Mouse (Mus musculus) liver, postnatal 0 days (tissue): ENCODE measurements around the gene Sdccag8. TPM values are rescaled to one million over a fixed set of nuclear protein-coding genes. Genes with fewer than 3 reads are reported as not detected.

Experiments
- ATAC-seq: fragments of 200-750 bp; cut with Nextera tagmentation; 2 replicates; pipeline ENCODE4 v1.8.0; 2017; ENCODE audit warnings: mild to moderate bottlenecking, moderate library complexity
- DNase-seq: peaks from one replicate; pipeline ENCODE4 v3.0.0-alpha.2; 2016
- H3K27ac ChIP-seq: fragments of 300-500 bp; sonication (generic); 2 replicates; pipeline ENCODE4 v1.5.1; 2014; ENCODE audit warnings: antibody characterized with exemption, moderate library complexity, mild to moderate bottlenecking, low read depth
- H3K27me3 ChIP-seq: fragments of 300-500 bp; sonication (generic); 2 replicates; pipeline ENCODE4 v1.6.1; 2014; ENCODE audit warnings: low read length, control low read depth, mixed read lengths; ENCODE audit not compliant: insufficient read depth
- H3K36me3 ChIP-seq: fragments of 300-500 bp; sonication (generic); replicated peaks from 2 replicates; pipeline ENCODE4 v1.6.1; 2014; ENCODE audit warnings: mild to moderate bottlenecking, control low read depth, low read length, moderate library complexity, mixed read lengths; ENCODE audit not compliant: insufficient read depth
- H3K4me1 ChIP-seq: fragments of 300-500 bp; sonication (generic); 2 replicates; pipeline ENCODE4 v1.6.1; 2014; ENCODE audit warnings: antibody characterized with exemption, mild to moderate bottlenecking, control low read depth; ENCODE audit not compliant: insufficient read depth
- H3K4me2 ChIP-seq: fragments of 300-500 bp; sonication (generic); 2 replicates; pipeline ENCODE4 v1.6.1; 2014; ENCODE audit warnings: low read depth, mild to moderate bottlenecking, low read length, moderate library complexity, mixed read lengths
- H3K4me3 ChIP-seq: fragments of 300-500 bp; sonication (generic); 2 replicates; pipeline ENCODE4 v1.5.1; 2014; ENCODE audit warnings: low read depth, low read length
- H3K9ac ChIP-seq: fragments of 300-500 bp; sonication (generic); replicated peaks from 2 replicates; pipeline ENCODE4 v1.6.1; 2014; ENCODE audit warnings: mild to moderate bottlenecking, moderate library complexity
- H3K9me3 ChIP-seq: fragments of 300-500 bp; sonication (generic); 2 replicates; pipeline ENCODE4 v1.6.1; 2016; ENCODE audit warnings: mild to moderate bottlenecking, control low read depth, low read length, mixed read lengths
- CTCF ChIP-seq: sonication (generic); IDR thresholded peaks from 2 replicates; pipeline ENCODE4 v1.5.1; 2016; ENCODE audit warnings: antibody characterized with exemption, low read depth
- EP300 ChIP-seq: IDR thresholded peaks from 2 replicates; pipeline ENCODE4 v1.6.1; 2016; ENCODE audit warnings: antibody characterized with exemption, low read depth, mild to moderate bottlenecking
- WGBS: fragments of 180-500 bp; shearing (Covaris S2); extraction: QIAGEN DNeasy Blood & Tissue Kit; methylation state at CpG from one replicate; pipeline ENCODE4 v1.1.7; 2014; ENCODE audit not compliant: insufficient replicate concordance; 5-methylcytosine and 5-hydroxymethylcytosine counted together
- polyA plus RNA-seq: library from polyadenylated mRNA; unstranded; fragments of >200 nt; fragmentation: Nextera tagmentation; extraction: Ambion mirVana; gene quantifications from 2 replicates; pipeline ENCODE4 v1.2.1, GENCODE M21; 2015

Gene Sdccag8
- polyA plus RNA-seq, 1 experiment from 2014 or later: 4.5 TPM

DNA sequence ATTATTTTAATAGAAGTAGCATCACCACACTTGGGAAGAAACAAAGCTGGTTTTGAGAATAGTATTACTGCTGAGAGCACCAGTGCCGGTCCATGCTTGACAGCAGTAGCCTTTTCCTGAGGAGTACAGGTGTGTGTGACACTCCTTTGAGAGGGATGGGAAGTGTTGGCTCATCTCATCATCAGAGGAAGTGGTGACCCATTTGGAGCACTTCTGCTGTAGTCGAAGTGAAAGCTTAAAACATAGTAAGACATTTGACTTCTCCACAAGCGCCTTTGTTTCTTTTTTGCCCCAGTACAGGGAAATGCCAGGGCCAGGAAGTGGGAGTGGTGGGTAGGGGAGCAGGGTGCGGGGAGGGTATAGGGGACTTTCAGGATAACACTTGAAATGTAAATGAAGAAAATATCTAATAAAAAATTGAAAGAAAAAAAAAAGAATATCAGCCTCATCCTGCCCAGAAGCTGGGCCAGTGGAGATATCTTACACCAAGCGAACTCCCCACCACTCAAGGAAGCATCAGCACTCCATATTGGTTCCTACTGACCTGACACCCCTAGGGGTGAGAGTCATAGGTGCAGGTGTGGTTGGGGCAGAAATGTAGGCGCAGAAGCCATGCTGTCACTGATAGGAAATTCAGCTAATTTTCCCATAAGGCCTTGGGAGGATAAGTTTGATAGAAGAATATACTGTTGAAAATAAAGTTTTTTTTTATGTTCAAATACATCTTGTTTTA is 159.1 kb downstream of the Sdccag8 start:
- no peaks in the 10 kb centered on the region for H3K36me3 ChIP-seq
- WGBS: 71% methylated on average over 6 of the region's 6 CpGs
- H3K27ac ChIP-seq: no peak overlapping the region
- DNase-seq (no peak), ATAC-seq (no peak)
- no peaks in the 10 kb centered on the region for H3K4me1 ChIP-seq
- no peaks in the 10 kb centered on the region for H3K27me3 ChIP-seq
- no peak overlapping the region for H3K4me2 ChIP-seq
- no peak overlapping the region for H3K4me3 ChIP-seq
- TF ChIP-seq EP300: no peak
- TF ChIP-seq CTCF: no peak
- no peaks in the 10 kb centered on the region for H3K9me3 ChIP-seq
- H3K9ac ChIP-seq: no peak overlapping the region

DNA sequence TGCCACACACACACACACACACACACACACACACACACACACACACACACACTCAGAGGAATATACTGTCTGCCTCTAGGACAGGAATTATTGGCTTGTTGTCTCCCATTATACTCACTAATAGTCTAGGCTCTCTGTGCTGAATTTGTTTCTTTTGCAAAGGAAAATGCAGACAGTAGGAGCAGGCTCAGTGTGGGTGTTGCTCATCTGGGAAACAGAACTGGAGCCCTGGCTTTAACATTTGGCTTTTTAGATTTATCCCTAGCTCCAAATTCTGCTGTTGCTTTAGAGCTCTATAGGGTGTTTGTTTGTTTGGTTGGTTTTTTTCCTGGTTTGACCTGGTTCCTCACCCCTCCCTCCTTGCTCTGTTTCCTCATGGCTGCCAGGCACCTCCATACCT is 164.8 kb downstream of the Sdccag8 start:
- H3K27me3 ChIP-seq: no peaks in the 10 kb centered on the region
- ATAC-seq: no peak

DNA sequence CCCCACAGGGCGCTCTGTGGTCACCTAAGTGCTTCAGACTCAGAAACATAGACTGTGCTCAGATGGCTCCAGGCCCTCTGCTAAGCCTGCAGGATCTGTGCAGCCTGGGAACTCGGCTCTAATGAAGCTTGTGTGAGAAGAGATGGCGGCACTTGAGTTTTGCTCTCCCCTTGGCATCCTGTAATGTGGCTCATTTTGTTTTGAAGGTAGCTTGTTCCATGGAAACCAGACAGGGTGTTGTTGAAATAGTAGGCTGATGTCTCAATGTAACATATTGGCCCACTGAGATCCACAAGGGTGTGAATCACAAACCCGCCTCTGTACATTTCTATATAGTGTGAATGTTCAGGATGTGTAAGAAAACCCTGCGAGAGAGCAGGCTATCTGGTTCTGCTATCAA is 165.7 kb downstream of the Sdccag8 start:
- whole genome bisulfite sequencing: 82% methylated on average over 5 of the region's 5 CpGs
- Histone ChIP-seq H3K4me1 (no peaks in the 10 kb centered on the region), H3K36me3 (no peaks in the 10 kb centered on the region), H3K27ac (no peak overlapping the region), H3K9me3 (no peaks in the 10 kb centered on the region), H3K4me2 (no peak overlapping the region), H3K9ac (no peak overlapping the region), H3K27me3 (no peaks in the 10 kb centered on the region), H3K4me3 (no peak overlapping the region)
- DNase-seq (no peak), ATAC-seq (no peak)
- TF ChIP-seq EP300 (no peak), CTCF (no peak)

More for the DNA sequence above, 164.8 kb downstream of the Sdccag8 start:
- no peaks in the 10 kb centered on the region for H3K9me3 ChIP-seq
- H3K4me3 ChIP-seq: no peak overlapping the region
- H3K36me3 ChIP-seq: no peaks in the 10 kb centered on the region
- DNase-seq: no peak
- no peak overlapping the region for H3K4me2 ChIP-seq
- H3K9ac ChIP-seq: no peak overlapping the region
- TF ChIP-seq CTCF: no peak
- TF ChIP-seq EP300: no peak
- H3K27ac ChIP-seq: no peak overlapping the region
- H3K4me1 ChIP-seq: no peaks in the 10 kb centered on the region

DNA sequence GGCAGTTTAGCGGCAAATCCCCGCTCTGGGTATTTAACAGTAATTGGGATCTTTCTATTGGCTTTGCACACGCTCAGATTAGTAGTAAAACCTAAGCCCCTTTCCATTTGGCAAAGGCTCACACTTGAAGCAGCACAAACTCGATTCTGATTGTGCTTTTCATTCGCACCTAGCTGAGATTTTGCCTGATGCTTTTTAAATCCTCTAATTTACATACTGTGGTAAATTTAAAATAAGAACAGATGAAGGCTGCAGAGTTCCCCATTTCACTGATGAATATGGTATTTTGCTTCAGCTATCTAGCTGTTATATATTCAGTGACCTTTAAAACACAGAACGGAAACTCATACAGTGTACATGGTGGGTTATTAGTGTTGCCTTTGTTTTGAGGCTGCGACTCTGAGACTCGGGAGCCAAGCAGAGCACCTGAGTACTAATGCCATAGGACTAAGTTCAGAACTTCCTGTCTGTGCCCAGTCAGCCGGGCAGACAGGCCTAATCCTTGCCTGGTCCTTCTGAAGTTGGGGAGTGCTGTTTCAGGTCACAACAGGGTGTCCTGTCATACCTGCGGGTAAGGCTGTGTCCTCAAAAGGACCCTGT is 166.4 kb downstream of the Sdccag8 start:
- DNase-seq (no peak), ATAC-seq (no peak)
- WGBS: 77% methylated on average over 10 of the region's 10 CpGs
- Histone ChIP-seq H3K36me3 (no peaks in the 10 kb centered on the region), H3K4me2 (no peak overlapping the region), H3K4me3 (no peak overlapping the region), H3K4me1 (no peaks in the 10 kb centered on the region), H3K27ac (no peak overlapping the region), H3K27me3 (no peaks in the 10 kb centered on the region), H3K9ac (no peak overlapping the region), H3K9me3 (no peaks in the 10 kb centered on the region)
- TF ChIP-seq CTCF (no peak), EP300 (no peak)

DNA sequence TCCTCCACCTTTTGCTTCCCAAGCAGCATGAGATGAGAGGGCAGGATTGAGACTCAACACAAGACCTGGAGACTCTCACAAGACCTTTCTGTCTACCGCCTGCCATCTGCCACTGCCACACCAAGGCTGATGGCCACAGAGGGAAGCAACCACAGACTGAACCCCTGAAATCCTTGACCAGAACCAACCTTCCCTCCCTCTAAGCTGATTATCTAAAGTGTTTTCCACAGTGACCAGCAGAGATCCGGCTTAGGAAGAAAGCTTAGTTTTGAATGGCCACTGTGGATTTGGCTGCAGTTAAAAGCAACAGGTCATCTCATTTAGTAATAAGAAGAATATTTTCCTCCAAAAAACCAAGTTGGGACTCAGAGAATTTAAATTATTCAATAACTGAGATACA is 167.1 kb downstream of the Sdccag8 start:
- H3K4me1 ChIP-seq: no peaks in the 10 kb centered on the region

DNA sequence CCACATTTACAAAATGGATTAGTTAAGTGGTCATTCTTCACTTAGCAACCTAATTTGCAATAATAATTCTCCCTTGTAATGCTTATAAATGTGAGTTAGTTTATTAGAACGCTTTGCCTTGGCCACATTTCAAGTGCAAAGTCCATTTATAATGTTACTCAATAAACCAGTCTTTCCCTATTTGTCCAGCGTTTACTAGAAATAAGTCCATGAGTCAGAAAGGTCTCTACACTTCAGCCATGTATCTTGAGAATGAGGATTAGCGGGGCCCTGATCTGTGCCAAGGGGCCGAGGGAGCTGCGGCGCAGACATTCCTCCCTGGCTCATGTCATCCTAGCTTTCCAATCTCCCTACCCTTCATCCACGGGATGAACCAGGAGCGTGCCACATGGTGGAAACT is 168.2 kb downstream of the Sdccag8 start:
- TF ChIP-seq CTCF (no peak), EP300 (no peak)
- H3K36me3 ChIP-seq: no peaks in the 10 kb centered on the region
- ATAC-seq (no peak), DNase-seq (no peak)
- 79% methylated on average over 8 of the region's 8 CpGs for WGBS
- H3K9me3 ChIP-seq: no peaks in the 10 kb centered on the region
- no peaks in the 10 kb centered on the region for H3K27me3 ChIP-seq
- H3K9ac ChIP-seq: no peak overlapping the region
- H3K4me3 ChIP-seq: no peak overlapping the region
- H3K27ac ChIP-seq: no peak overlapping the region
- H3K4me1 ChIP-seq: no peaks in the 10 kb centered on the region
- H3K4me2 ChIP-seq: no peak overlapping the region

More for the DNA sequence above, 167.1 kb downstream of the Sdccag8 start:
- ATAC-seq (no peak), DNase-seq (no peak)
- TF ChIP-seq CTCF (no peak), EP300 (no peak)
- WGBS: 89% methylated on average over 2 of the region's 2 CpGs
- Histone ChIP-seq H3K9me3 (no peaks in the 10 kb centered on the region), H3K27me3 (no peaks in the 10 kb centered on the region), H3K4me2 (no peak overlapping the region), H3K36me3 (no peaks in the 10 kb centered on the region), H3K9ac (no peak overlapping the region), H3K4me3 (no peak overlapping the region), H3K27ac (no peak overlapping the region)
